Mouse (Mus musculus): ENCODE data around the gene Susd2.

DNA sequence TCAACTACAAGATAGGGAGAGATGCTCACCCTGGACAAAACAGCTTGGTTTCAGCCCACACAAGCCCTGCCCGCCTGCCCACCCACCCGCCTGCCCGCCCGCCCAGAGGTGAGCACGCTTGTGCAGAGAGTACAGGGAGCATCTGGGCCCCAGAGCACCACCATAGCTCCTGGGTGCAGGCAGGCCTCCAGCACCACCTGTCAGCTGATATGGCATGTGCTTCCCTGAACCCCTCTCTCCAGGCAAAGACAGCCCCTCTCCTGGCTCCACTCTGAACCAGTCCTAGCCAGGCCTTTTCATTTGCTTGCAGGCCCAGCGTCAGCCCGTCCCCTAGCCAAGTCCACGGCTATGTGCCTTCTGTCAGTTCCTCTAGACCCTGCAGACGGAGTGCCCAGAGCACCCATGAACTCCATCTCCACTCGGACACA is 36.8 kb upstream of the Susd2 start:
- TF ChIP-seq CTCF (IDR thresholded peaks at IDR 0.05; ENCODE audit: low read depth) = no peak
- no peak for TF ChIP-seq EP300 (IDR thresholded peaks at IDR 0.05; ENCODE audit: low read depth)
